Mouse (Mus musculus) liver, adult 2 months (tissue): Measurements from ENCODE around the gene Slc17a9. TPM values are rescaled to one million over a fixed set of nuclear protein-coding genes. Genes with fewer than 3 reads are reported as not detected.

Source experiments
- DNase-seq: peaks from one replicate; pipeline ENCODE4 v3.0.0-alpha.2; 2011; ENCODE audit warnings: low read depth, low spot score; ENCODE audit errors: extremely low read depth
- H3K27ac ChIP-seq: fragments of 200-500 bp; replicated peaks from 2 replicates; pipeline ENCODE4 v1.5.1; 2012; ENCODE audit warnings: low read depth, mild to moderate bottlenecking, control low read depth, inconsistent platforms, low read length; ENCODE audit not compliant: insufficient read depth
- H3K27me3 ChIP-seq: fragments of 200-500 bp; 2 replicates; pipeline ENCODE4 v1.6.1; 2012; ENCODE audit warnings: mild to moderate bottlenecking, moderate library complexity, low read length, inconsistent platforms; ENCODE audit not compliant: control insufficient read depth, insufficient read depth
- H3K36me3 ChIP-seq: fragments of 200-500 bp; 2 replicates; pipeline ENCODE4 v1.6.1; 2012; ENCODE audit warnings: low read length, inconsistent platforms; ENCODE audit not compliant: control insufficient read depth, insufficient read depth
- H3K4me1 ChIP-seq: fragments of 200-500 bp; 2 replicates; pipeline ENCODE4 v1.6.1; 2011; ENCODE audit warnings: low read length; ENCODE audit not compliant: control insufficient read depth, insufficient read depth
- H3K4me3 ChIP-seq: fragments of 200-500 bp; 2 replicates; pipeline ENCODE4 v1.5.1; 2011; ENCODE audit warnings: low read depth, mild to moderate bottlenecking, control low read depth, low read length, moderate library complexity; ENCODE audit not compliant: insufficient read depth
- H3K79me2 ChIP-seq: fragments of 200-500 bp; 2 replicates; pipeline ENCODE4 v1.6.1; 2012; ENCODE audit warnings: inconsistent platforms, mild to moderate bottlenecking, low read length, moderate library complexity; ENCODE audit not compliant: control insufficient read depth, insufficient read depth
- H3K9ac ChIP-seq: fragments of 200-500 bp; 2 replicates; pipeline ENCODE4 v1.6.1; 2012; ENCODE audit warnings: low read depth, mild to moderate bottlenecking, control low read depth, inconsistent platforms, low read length
- CTCF ChIP-seq: fragments of 200-500 bp; IDR thresholded peaks from 2 replicates; pipeline ENCODE4 v1.5.1; 2011; ENCODE audit warnings: low read depth, low read length, control low read depth
- POLR2A ChIP-seq: fragments of 200-500 bp; IDR thresholded peaks from 2 replicates; pipeline ENCODE4 v1.6.1; 2011; ENCODE audit warnings: low read length, control low read depth; ENCODE audit not compliant: insufficient read depth; ENCODE audit errors: extremely low read depth
- WGBS: fragments of 180-500 bp; shearing (Covaris S2); methylation state at CpG from one replicate; pipeline ENCODE4 v1.1.7; 2018; 5-methylcytosine and 5-hydroxymethylcytosine counted together
- polyA plus RNA-seq: library from polyadenylated mRNA; depleted of rRNA; stranded (reverse); fragments of >200 nt; gene quantifications from 2 replicates; pipeline ENCODE4 v1.2.3, GENCODE M21; 2012
- total RNA-seq: library from RNA; depleted of rRNA; stranded (reverse); fragments of >200 nt; gene quantifications from 2 replicates; pipeline ENCODE4 v1.2.3, GENCODE M21; 2014

Gene Slc17a9
- total and polyA plus RNA-seq, 2 experiments = 3.5 to 10.9 TPM

DNA sequence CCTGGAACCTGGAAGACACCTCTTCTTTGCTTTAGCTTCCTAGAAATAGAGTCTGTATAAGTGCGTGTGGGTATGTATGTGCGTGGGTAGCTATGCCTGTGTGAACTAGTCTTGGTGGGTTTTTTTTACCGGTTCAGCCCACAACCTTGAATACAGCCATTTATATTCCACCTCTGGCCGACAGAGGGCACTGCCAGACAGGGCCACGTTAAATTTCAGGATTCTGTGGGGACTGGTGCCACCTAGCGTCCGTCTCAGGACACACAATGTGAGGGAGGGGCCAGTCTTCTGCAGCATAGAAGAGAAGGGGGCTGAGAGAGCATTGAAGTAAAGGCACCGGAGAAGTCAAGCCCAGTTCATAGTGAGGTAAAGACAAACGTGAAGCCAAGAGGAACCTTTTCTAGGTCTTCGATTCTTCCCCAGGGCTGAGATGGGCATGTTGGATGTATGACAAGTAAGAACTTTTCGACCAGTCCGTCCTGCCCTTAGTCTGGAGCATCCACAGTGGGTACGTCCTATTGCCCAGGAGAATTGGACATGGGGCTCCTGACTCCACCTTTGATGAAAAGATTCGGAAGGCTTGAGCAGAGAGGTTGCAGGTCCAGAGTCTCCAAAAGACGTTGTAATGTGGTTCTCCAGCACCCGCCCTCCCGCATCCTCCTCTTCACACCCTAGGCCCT lies 20.3 kb downstream of the Slc17a9 start:
- no peaks in the 10 kb centered on the region for H3K4me1 ChIP-seq
- H3K79me2 ChIP-seq = no peaks in the 10 kb centered on the region
- DNase-seq = peak; percentile 51
- WGBS = 33% methylated on average over 17 of the region's 17 CpGs
- no peak overlapping the region for H3K9ac ChIP-seq
- no peaks in the 10 kb centered on the region for H3K27me3 ChIP-seq
- no peak overlapping the region for H3K27ac ChIP-seq
- H3K4me3 ChIP-seq = no peak overlapping the region
- no peak for TF ChIP-seq POLR2A
- TF ChIP-seq CTCF = peak; percentile 100
- no peaks in the 10 kb centered on the region for H3K36me3 ChIP-seq

DNA sequence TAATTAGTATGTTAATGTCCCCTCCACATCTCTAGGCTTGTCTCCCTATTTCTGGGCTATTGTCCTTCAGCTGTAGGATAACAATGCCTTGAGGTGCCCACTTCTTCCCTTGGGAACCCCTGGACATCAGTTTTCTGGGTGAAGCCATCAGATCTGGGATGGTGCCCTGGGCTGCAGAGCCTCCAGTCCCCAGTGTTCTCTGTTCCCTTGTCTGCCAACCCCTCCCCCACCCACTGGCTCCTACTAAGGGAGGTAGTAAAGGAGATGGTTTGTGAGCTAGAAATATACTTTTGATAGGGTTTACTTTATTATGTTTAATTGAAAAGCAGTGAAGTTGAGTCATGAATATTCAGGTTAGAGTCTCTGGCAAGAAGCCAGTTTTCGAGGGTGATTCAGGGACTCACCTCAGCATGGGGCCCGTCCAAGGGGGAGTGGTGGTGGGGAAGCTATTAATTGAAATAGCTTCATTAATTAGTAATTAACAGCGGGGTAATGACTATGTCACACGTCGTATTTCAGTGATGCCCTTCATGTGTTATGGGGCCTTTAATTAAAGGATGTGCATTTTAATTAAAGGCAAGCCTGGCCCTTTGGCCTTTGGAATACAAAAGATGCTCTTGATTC lies 21.6 kb downstream of the Slc17a9 start:
- H3K4me1 ChIP-seq = no peaks in the 10 kb centered on the region
- no peaks in the 10 kb centered on the region for H3K27me3 ChIP-seq
- no peaks in the 10 kb centered on the region for H3K36me3 ChIP-seq
- WGBS = 53% methylated on average over 5 of the region's 5 CpGs
- no peak overlapping the region for H3K27ac ChIP-seq
- no peak overlapping the region for H3K4me3 ChIP-seq
- H3K79me2 ChIP-seq = no peaks in the 10 kb centered on the region
- TF ChIP-seq POLR2A (no peak), CTCF (no peak)
- no peak overlapping the region for H3K9ac ChIP-seq
- DNase-seq = no peak

DNA sequence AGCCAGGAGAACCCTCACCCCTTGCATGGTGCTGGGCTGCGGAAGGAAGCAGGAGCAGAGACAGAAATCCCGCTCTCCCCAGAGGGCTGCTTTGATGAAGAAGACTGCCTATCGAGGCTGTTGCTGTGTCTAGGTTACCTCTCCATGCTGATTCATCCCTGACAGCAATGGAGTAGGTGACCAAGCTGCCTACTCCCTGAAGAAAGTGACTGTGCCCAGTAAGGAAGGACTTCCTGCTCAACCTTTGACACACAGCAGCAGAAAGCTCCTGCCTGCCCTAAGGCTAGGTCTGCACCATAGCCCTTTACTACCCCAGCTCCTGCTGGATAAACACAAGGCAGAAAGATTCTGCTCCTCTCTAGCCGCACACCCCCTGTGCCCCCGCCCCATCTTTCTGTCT lies 23.8 kb downstream of the Slc17a9 start:
- no peaks in the 10 kb centered on the region for H3K27me3 ChIP-seq
- H3K4me1 ChIP-seq = no peaks in the 10 kb centered on the region
- H3K9ac ChIP-seq = no peak overlapping the region
- TF ChIP-seq POLR2A = no peak
- no peak for TF ChIP-seq CTCF
- H3K4me3 ChIP-seq = no peak overlapping the region
- 58% methylated on average over 5 of the region's 5 CpGs for WGBS
- DNase-seq = no peak
- H3K27ac ChIP-seq = no peak overlapping the region
- H3K36me3 ChIP-seq = no peaks in the 10 kb centered on the region
- H3K79me2 ChIP-seq = no peaks in the 10 kb centered on the region

DNA sequence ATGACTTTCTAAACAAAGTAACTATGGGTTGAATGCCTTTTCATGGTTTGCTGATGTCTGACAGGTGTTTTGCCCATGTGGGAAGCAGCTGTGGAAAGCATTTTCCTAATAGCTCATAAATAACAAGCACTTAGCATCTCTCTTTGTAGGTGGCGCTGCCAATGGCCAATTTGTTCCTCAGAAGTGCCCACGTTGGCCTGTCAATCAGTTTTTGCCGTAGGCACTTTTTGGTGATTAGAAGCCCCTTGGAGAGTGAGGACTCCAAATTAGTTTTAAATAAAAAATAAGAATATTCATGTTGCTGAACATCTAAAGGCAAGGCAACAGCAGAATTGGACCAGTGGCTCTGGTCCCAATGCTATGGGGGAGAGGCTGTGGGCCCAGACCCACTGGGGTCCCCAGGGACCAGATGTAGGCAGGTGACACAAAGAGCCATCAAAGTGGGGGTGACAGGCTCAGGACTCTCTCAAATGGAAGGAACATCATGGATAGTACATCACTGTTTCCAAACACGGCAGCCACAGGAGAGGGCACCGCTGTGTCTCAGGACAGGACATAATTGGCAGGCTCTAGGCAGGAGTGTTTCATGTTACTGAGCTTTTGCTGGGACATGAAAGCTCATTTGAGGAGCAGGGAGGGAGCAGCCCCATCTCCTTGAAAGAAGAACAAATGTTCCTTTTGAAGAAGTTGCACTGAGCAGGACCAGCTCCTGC lies 30.1 kb downstream of the Slc17a9 start:
- no peaks in the 10 kb centered on the region for H3K36me3 ChIP-seq
- H3K4me3 ChIP-seq = no peak overlapping the region
- no peaks in the 10 kb centered on the region for H3K27me3 ChIP-seq
- 83% methylated on average over 5 of the region's 5 CpGs for WGBS
- H3K27ac ChIP-seq = no peak overlapping the region
- no peak overlapping the region for H3K9ac ChIP-seq
- H3K79me2 ChIP-seq = no peaks in the 10 kb centered on the region
- TF ChIP-seq POLR2A (no peak), CTCF (no peak)
- H3K4me1 ChIP-seq = no peaks in the 10 kb centered on the region
- no peak for DNase-seq

DNA sequence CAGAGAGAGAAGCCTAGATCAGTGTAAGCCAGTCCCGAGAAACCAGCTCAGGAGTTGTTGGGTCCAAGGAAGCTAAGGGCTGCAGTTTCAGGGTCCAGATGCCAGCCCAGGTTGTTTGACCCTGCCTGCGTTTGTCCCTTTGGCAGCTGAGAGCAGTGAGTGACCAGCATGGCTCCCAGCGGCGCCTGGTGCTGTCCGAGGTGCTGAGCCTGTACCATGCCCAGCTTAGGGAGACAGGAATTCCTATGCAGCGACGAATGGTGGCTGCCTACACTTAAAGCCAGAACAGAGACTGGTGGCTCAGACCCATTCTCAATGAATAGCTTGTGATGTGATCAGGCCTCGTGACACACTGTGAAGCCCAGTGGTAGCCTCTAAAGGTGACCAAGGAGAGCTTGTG lies 30.8 kb downstream of the Slc17a9 start:
- peak; percentile 14 for DNase-seq
- Histone ChIP-seq H3K27me3 (no peaks in the 10 kb centered on the region), H3K9ac (no peak overlapping the region), H3K36me3 (no peaks in the 10 kb centered on the region), H3K4me3 (no peak overlapping the region), H3K4me1 (no peaks in the 10 kb centered on the region), H3K27ac (no peak overlapping the region), H3K79me2 (no peaks in the 10 kb centered on the region)
- 6% methylated on average over 8 of the region's 8 CpGs for WGBS
- TF ChIP-seq POLR2A = no peak
- TF ChIP-seq CTCF = no peak

DNA sequence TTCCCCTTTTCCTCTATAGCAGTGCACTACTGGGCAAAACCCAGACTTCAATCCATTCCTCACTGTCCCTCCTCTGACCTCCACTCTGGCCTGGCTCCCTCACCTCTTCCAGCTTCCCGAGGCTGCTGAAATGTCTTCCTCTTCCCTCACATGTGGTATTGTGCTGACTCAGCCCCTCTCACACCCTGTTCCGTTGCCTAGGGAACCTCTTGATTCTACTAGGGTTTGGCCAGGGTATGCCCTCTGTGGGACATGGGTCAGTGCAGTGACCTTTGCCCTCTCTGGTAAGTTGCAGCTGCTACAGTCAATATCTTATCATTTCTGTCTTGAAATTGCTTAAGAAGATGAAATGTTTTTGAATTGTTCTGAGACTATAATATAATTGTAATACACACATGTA lies 31.7 kb downstream of the Slc17a9 start:
- 17% methylated on average over 2 of the region's 2 CpGs for WGBS

More for the DNA sequence above, 31.7 kb downstream of the Slc17a9 start:
- no peak for TF ChIP-seq POLR2A
- no peak for TF ChIP-seq CTCF
- Histone ChIP-seq H3K4me3 (no peak overlapping the region), H3K9ac (no peak overlapping the region), H3K27ac (no peak overlapping the region), H3K79me2 (no peaks in the 10 kb centered on the region), H3K36me3 (no peaks in the 10 kb centered on the region), H3K27me3 (no peaks in the 10 kb centered on the region), H3K4me1 (no peaks in the 10 kb centered on the region)
- DNase-seq = peak; percentile 40
